Mouse (Mus musculus): ENCODE data around the gene Vsx1. TPM values are rescaled to one million over a fixed set of nuclear protein-coding genes. Genes with fewer than 3 reads are reported as not detected.

Gene Vsx1
- total and polyA plus RNA-seq, 2 experiments from 2014 or later: 0.13 to 0.26 TPM

GRCm38 (mm10) chr2:150664152-150664920 is 24.8 kb downstream of the Vsx1 start:
- no peak for ATAC-seq
- Histone ChIP-seq H3K4me1 (ENCODE audit: insufficient read depth, low read length) (peaks cover 7% of the 10 kb centered on the region; the same call in 1 of the 2 replicates), H3K9me3 (ENCODE audit: low read length) (no peaks in the 10 kb centered on the region), H3K36me3 (ENCODE audit: insufficient read depth, low read length) (no peaks in the 10 kb centered on the region), H3K27me3 (ENCODE audit: insufficient read depth, low read length) (no peaks in the 10 kb centered on the region), H3K4me2 (ENCODE audit: low read depth, low read length) (no peak overlapping the region), H3K4me3 (ENCODE audit: low read length) (no peak overlapping the region), H3K27ac (peak overlapping the region; percentile 70), H3K9ac (replicated peaks; ENCODE audit: low read length) (no peak overlapping the region)
- no peak for TF ChIP-seq CTCF (IDR thresholded peaks at IDR 0.05; ENCODE audit: low read depth)
- no peak for DNase-seq (ENCODE audit: low spot score)
- 86% methylated on average over 5 of the region's 5 CpGs for WGBS

- Histone ChIP-seq H3K4me2 (ENCODE audit: low read depth, low read length) (no peak overlapping the region), H3K36me3 (ENCODE audit: insufficient read depth, low read length) (no peaks in the 10 kb centered on the region), H3K27me3 (ENCODE audit: insufficient read depth, low read length) (no peaks in the 10 kb centered on the region), H3K9ac (replicated peaks; ENCODE audit: low read length) (no peak overlapping the region), H3K9me3 (ENCODE audit: low read length) (no peaks in the 10 kb centered on the region), H3K4me1 (ENCODE audit: insufficient read depth, low read length) (peaks cover 7% of the 10 kb centered on the region; the same call in 1 of the 2 replicates), H3K27ac (peak overlapping the region; percentile 70), H3K4me3 (ENCODE audit: low read length) (no peak overlapping the region)
- no peak for TF ChIP-seq CTCF (IDR thresholded peaks at IDR 0.05; ENCODE audit: low read depth)
- ATAC-seq: 0 out of 2 replicates have a peak, but pooled peaks have one; percentile 42
- peak; percentile 71 for DNase-seq (ENCODE audit: low spot score)
- WGBS: 53% methylated on average over 9 of the region's 9 CpGs
Measured at GRCm38 (mm10) chr2:150663255-150663654, 25.9 kb downstream of the Vsx1 start.

- Histone ChIP-seq H3K9me3 (ENCODE audit: low read length) (no peaks in the 10 kb centered on the region), H3K27ac (peak overlapping the region; percentile 70; the same call in 1 of the 2 replicates), H3K27me3 (ENCODE audit: insufficient read depth, low read length) (no peaks in the 10 kb centered on the region), H3K4me3 (ENCODE audit: low read length) (no peak overlapping the region), H3K4me2 (ENCODE audit: low read depth, low read length) (no peak overlapping the region), H3K9ac (replicated peaks; ENCODE audit: low read length) (no peak overlapping the region), H3K4me1 (ENCODE audit: insufficient read depth, low read length) (peaks cover 6% of the 10 kb centered on the region; the same call in 1 of the 2 replicates), H3K36me3 (ENCODE audit: insufficient read depth, low read length) (no peaks in the 10 kb centered on the region)
- no peak for TF ChIP-seq CTCF (IDR thresholded peaks at IDR 0.05; ENCODE audit: low read depth)
- WGBS: 67% methylated on average over 2 of the region's 2 CpGs
- no peak for ATAC-seq
- DNase-seq (ENCODE audit: low spot score): no peak
Measured at GRCm38 (mm10) chr2:150662007-150662406, 27.2 kb downstream of the Vsx1 start.

GRCm38 (mm10) chr2:150660668-150661451 is 28.3 kb downstream of the Vsx1 start:
- no peak for TF ChIP-seq CTCF (IDR thresholded peaks at IDR 0.05; ENCODE audit: low read depth)
- no peak for DNase-seq (ENCODE audit: low spot score)
- ATAC-seq: peak; percentile 41

GRCm38 (mm10) chr2:150660049-150660448 is 29.1 kb downstream of the Vsx1 start:
- WGBS: 71% methylated on average over 4 of the region's 4 CpGs
- no peak for TF ChIP-seq CTCF (IDR thresholded peaks at IDR 0.05; ENCODE audit: low read depth)
- DNase-seq (ENCODE audit: low spot score) (no peak), ATAC-seq (no peak)
- Histone ChIP-seq H3K4me1 (ENCODE audit: insufficient read depth, low read length) (0 out of 2 replicates have a peak, but pooled peaks cover 7% of the 10 kb centered on the region), H3K9me3 (ENCODE audit: low read length) (no peaks in the 10 kb centered on the region), H3K27me3 (ENCODE audit: insufficient read depth, low read length) (no peaks in the 10 kb centered on the region), H3K9ac (replicated peaks; ENCODE audit: low read length) (no peak overlapping the region), H3K4me3 (ENCODE audit: low read length) (no peak overlapping the region), H3K27ac (peak overlapping the region; percentile 45; the same call in 1 of the 2 replicates), H3K36me3 (ENCODE audit: insufficient read depth, low read length) (no peaks in the 10 kb centered on the region), H3K4me2 (ENCODE audit: low read depth, low read length) (no peak overlapping the region)

More at GRCm38 (mm10) chr2:150660668-150661451, 28.3 kb downstream of the Vsx1 start:
- no peaks in the 10 kb centered on the region for H3K27me3 ChIP-seq (ENCODE audit: insufficient read depth, low read length)
- 72% methylated on average over 5 of the region's 5 CpGs for WGBS
- H3K27ac ChIP-seq: peak overlapping the region; percentile 45; the same call in 1 of the 2 replicates
- no peaks in the 10 kb centered on the region for H3K36me3 ChIP-seq (ENCODE audit: insufficient read depth, low read length)
- 0 out of 2 replicates have a peak, but pooled peaks cover 7% of the 10 kb centered on the region for H3K4me1 ChIP-seq (ENCODE audit: insufficient read depth, low read length)
- H3K9ac ChIP-seq (replicated peaks; ENCODE audit: low read length): no peak overlapping the region
- no peaks in the 10 kb centered on the region for H3K9me3 ChIP-seq (ENCODE audit: low read length)
- H3K4me2 ChIP-seq (ENCODE audit: low read depth, low read length): no peak overlapping the region
- H3K4me3 ChIP-seq (ENCODE audit: low read length): no peak overlapping the region

- Histone ChIP-seq H3K4me2 (ENCODE audit: low read depth, low read length) (no peak overlapping the region), H3K9me3 (ENCODE audit: low read length) (no peaks in the 10 kb centered on the region), H3K27ac (peak overlapping the region; percentile 51; the same call in 1 of the 2 replicates), H3K36me3 (ENCODE audit: insufficient read depth, low read length) (no peaks in the 10 kb centered on the region), H3K4me1 (ENCODE audit: insufficient read depth, low read length) (0 out of 2 replicates have a peak, but pooled peaks cover 4% of the 10 kb centered on the region), H3K27me3 (ENCODE audit: insufficient read depth, low read length) (no peaks in the 10 kb centered on the region), H3K4me3 (ENCODE audit: low read length) (no peak overlapping the region), H3K9ac (replicated peaks; ENCODE audit: low read length) (no peak overlapping the region)
- 23% methylated on average over 8 of the region's 8 CpGs for WGBS
- no peak for TF ChIP-seq CTCF (IDR thresholded peaks at IDR 0.05; ENCODE audit: low read depth)
- DNase-seq (ENCODE audit: low spot score): peak; percentile 45
- peak; percentile 73 for ATAC-seq
Measured at GRCm38 (mm10) chr2:150656975-150657768, 32.0 kb downstream of the Vsx1 start.
